Mouse (Mus musculus): ENCODE results near the gene Fahd2a. TPM values are rescaled to one million over a fixed set of nuclear protein-coding genes. Genes with fewer than 3 reads are reported as not detected.

The Fahd2a gene
- polyA plus RNA-seq (2015; fragmentation: Nextera tagmentation; extraction: Ambion mirVana), result 24.7 and 32.5 TPM in 2 replicates

- H3K4me3 ChIP-seq, result peak within 1 kb of the TSS; percentile 67
- H3K36me3 ChIP-seq, result peaks cover 9% of the 10 kb centered on the region
- peak within 1 kb of the TSS; percentile 76 for H3K9ac ChIP-seq
- peak; percentile 95 for ATAC-seq (ENCODE audit: low read depth)
- 0 out of 2 replicates have a peak within 1 kb of the TSS, but pooled peaks have one; percentile 25 for H3K27ac ChIP-seq (replicated peaks)
- no peaks in the 10 kb centered on the region for H3K9me3 ChIP-seq
- peaks cover 25% of the 10 kb centered on the region for H3K4me1 ChIP-seq (replicated peaks)
- peak within 1 kb of the TSS; percentile 64 for H3K4me2 ChIP-seq
- H3K27me3 ChIP-seq, result 0 out of 2 replicates have a peak, but pooled peaks cover 8% of the 10 kb centered on the region
- 3% methylated on average over 37 of the region's 37 CpGs for WGBS
These were observed at the start of gene Fahd2a for GRCm38 (mm10) chr2:127444055-127444789. Gene Fahd2a (minus strand): TSS chr2:127444565.

- WGBS, result 6% methylated on average over 19 of the region's 19 CpGs
- Histone ChIP-seq H3K27ac (replicated peaks) (no peak overlapping the region), H3K4me3 (peak overlapping the region; percentile 16), H3K27me3 (peaks cover 68% of the 10 kb centered on the region), H3K36me3 (no peaks in the 10 kb centered on the region), H3K4me1 (replicated peaks) (peaks cover 36% of the 10 kb centered on the region), H3K4me2 (peak overlapping the region; percentile 48), H3K9ac (peak overlapping the region; percentile 32; the same call in 1 of the 2 replicates), H3K9me3 (no peaks in the 10 kb centered on the region)
- peak; percentile 73 for ATAC-seq (ENCODE audit: low read depth)
These were observed 40.3 kb upstream of the Fahd2a start for GRCm38 (mm10) chr2:127484476-127485170.

GRCm38 (mm10) chr2:127483001-127483400 is 38.6 kb upstream of the Fahd2a start:
- H3K4me3 ChIP-seq, result peak overlapping the region; percentile 42
- no peak overlapping the region for H3K9ac ChIP-seq
- no peaks in the 10 kb centered on the region for H3K9me3 ChIP-seq
- no peak overlapping the region for H3K27ac ChIP-seq (replicated peaks)
- no peak for ATAC-seq (ENCODE audit: low read depth)
- no peaks in the 10 kb centered on the region for H3K36me3 ChIP-seq
- peaks cover 36% of the 10 kb centered on the region for H3K4me1 ChIP-seq (replicated peaks)
- under 1% methylated on average over 19 of the region's 21 CpGs for WGBS
- peak overlapping the region; percentile 62 for H3K4me2 ChIP-seq
- H3K27me3 ChIP-seq, result peaks cover 81% of the 10 kb centered on the region

GRCm38 (mm10) chr2:127482533-127482911 is 38.2 kb upstream of the Fahd2a start:
- H3K27ac ChIP-seq (replicated peaks), result no peak overlapping the region
- peak overlapping the region; percentile 49 for H3K9ac ChIP-seq
- WGBS, result under 1% methylated on average over 21 of the region's 21 CpGs
- peak overlapping the region; percentile 62 for H3K4me2 ChIP-seq
- H3K9me3 ChIP-seq, result no peaks in the 10 kb centered on the region
- H3K36me3 ChIP-seq, result no peaks in the 10 kb centered on the region
- H3K4me3 ChIP-seq, result peak overlapping the region; percentile 42
- H3K4me1 ChIP-seq (replicated peaks), result peaks cover 36% of the 10 kb centered on the region
- ATAC-seq (ENCODE audit: low read depth), result peak; percentile 60
- H3K27me3 ChIP-seq, result peaks cover 81% of the 10 kb centered on the region

- no peak for ATAC-seq (ENCODE audit: low read depth)
- Histone ChIP-seq H3K4me3 (peak overlapping the region; percentile 42), H3K4me2 (peak overlapping the region; percentile 62), H3K9me3 (no peaks in the 10 kb centered on the region), H3K9ac (peak overlapping the region; percentile 49), H3K27ac (replicated peaks) (no peak overlapping the region), H3K27me3 (peaks cover 81% of the 10 kb centered on the region), H3K36me3 (no peaks in the 10 kb centered on the region), H3K4me1 (replicated peaks) (peaks cover 36% of the 10 kb centered on the region)
- under 1% methylated on average over 51 of the region's 59 CpGs for WGBS
These were observed 37.6 kb upstream of the Fahd2a start for GRCm38 (mm10) chr2:127481841-127482532.

GRCm38 (mm10) chr2:127479763-127480162 is 35.4 kb upstream of the Fahd2a start:
- Histone ChIP-seq H3K9me3 (no peaks in the 10 kb centered on the region), H3K4me3 (no peak overlapping the region), H3K27me3 (peaks cover 65% of the 10 kb centered on the region), H3K4me2 (no peak overlapping the region), H3K27ac (replicated peaks) (no peak overlapping the region), H3K36me3 (no peaks in the 10 kb centered on the region), H3K9ac (no peak overlapping the region), H3K4me1 (replicated peaks) (peaks cover 33% of the 10 kb centered on the region)
- 63% methylated on average over 10 of the region's 10 CpGs for WGBS
- ATAC-seq (ENCODE audit: low read depth), result no peak

GRCm38 (mm10) chr2:127479210-127479609 is 34.8 kb upstream of the Fahd2a start:
- no peak overlapping the region for H3K4me2 ChIP-seq
- H3K27me3 ChIP-seq, result peaks cover 59% of the 10 kb centered on the region
- H3K27ac ChIP-seq (replicated peaks), result no peak overlapping the region
- peaks cover 28% of the 10 kb centered on the region for H3K4me1 ChIP-seq (replicated peaks)
- no peaks in the 10 kb centered on the region for H3K36me3 ChIP-seq
- no peak overlapping the region for H3K4me3 ChIP-seq
- no peak overlapping the region for H3K9ac ChIP-seq
- ATAC-seq (ENCODE audit: low read depth), result no peak
- no peaks in the 10 kb centered on the region for H3K9me3 ChIP-seq
- WGBS, result 77% methylated on average over 4 of the region's 4 CpGs

GRCm38 (mm10) chr2:127472279-127472678 is 27.9 kb upstream of the Fahd2a start:
- H3K4me1 ChIP-seq (replicated peaks), result no peaks in the 10 kb centered on the region
- H3K4me3 ChIP-seq, result no peak overlapping the region
- 72% methylated on average over 3 of the region's 3 CpGs for WGBS
- no peaks in the 10 kb centered on the region for H3K27me3 ChIP-seq
- H3K36me3 ChIP-seq, result no peaks in the 10 kb centered on the region
- H3K27ac ChIP-seq (replicated peaks), result no peak overlapping the region
- no peak overlapping the region for H3K9ac ChIP-seq
- ATAC-seq (ENCODE audit: low read depth), result no peak
- H3K4me2 ChIP-seq, result no peak overlapping the region
- H3K9me3 ChIP-seq, result no peaks in the 10 kb centered on the region

GRCm38 (mm10) chr2:127471281-127471680 is 26.9 kb upstream of the Fahd2a start:
- Histone ChIP-seq H3K4me1 (replicated peaks) (no peaks in the 10 kb centered on the region), H3K27ac (replicated peaks) (no peak overlapping the region), H3K9me3 (no peaks in the 10 kb centered on the region), H3K36me3 (no peaks in the 10 kb centered on the region), H3K27me3 (no peaks in the 10 kb centered on the region), H3K4me3 (no peak overlapping the region), H3K9ac (no peak overlapping the region), H3K4me2 (no peak overlapping the region)
- 87% methylated on average over 8 of the region's 8 CpGs for WGBS
- ATAC-seq (ENCODE audit: low read depth), result no peak

GRCm38 (mm10) chr2:127470661-127471060 is 26.3 kb upstream of the Fahd2a start:
- no peaks in the 10 kb centered on the region for H3K27me3 ChIP-seq
- H3K9ac ChIP-seq, result no peak overlapping the region
- WGBS, result 88% methylated on average over 10 of the region's 10 CpGs
- ATAC-seq (ENCODE audit: low read depth), result no peak
- H3K4me3 ChIP-seq, result no peak overlapping the region
- no peaks in the 10 kb centered on the region for H3K36me3 ChIP-seq
- no peaks in the 10 kb centered on the region for H3K4me1 ChIP-seq (replicated peaks)
- H3K9me3 ChIP-seq, result no peaks in the 10 kb centered on the region
- H3K27ac ChIP-seq (replicated peaks), result no peak overlapping the region
- H3K4me2 ChIP-seq, result no peak overlapping the region

- Histone ChIP-seq H3K36me3 (no peaks in the 10 kb centered on the region), H3K4me2 (no peak overlapping the region), H3K27ac (replicated peaks) (no peak overlapping the region), H3K9ac (no peak overlapping the region), H3K4me1 (replicated peaks) (no peaks in the 10 kb centered on the region), H3K27me3 (no peaks in the 10 kb centered on the region), H3K4me3 (no peak overlapping the region), H3K9me3 (no peaks in the 10 kb centered on the region)
- no peak for ATAC-seq (ENCODE audit: low read depth)
- WGBS, result 83% methylated on average over 5 of the region's 5 CpGs
These were observed 25.8 kb upstream of the Fahd2a start for GRCm38 (mm10) chr2:127470183-127470582.

GRCm38 (mm10) chr2:127462314-127462713 is 17.9 kb upstream of the Fahd2a start:
- ATAC-seq (ENCODE audit: low read depth), result peak; percentile 91; the same call in 1 of the 2 replicates
- 14% methylated on average over 8 of the region's 8 CpGs for WGBS

More at GRCm38 (mm10) chr2:127462314-127462713, 17.9 kb upstream of the Fahd2a start:
- no peak overlapping the region for H3K9ac ChIP-seq
- no peak overlapping the region for H3K4me2 ChIP-seq
- no peaks in the 10 kb centered on the region for H3K4me1 ChIP-seq (replicated peaks)
- no peak overlapping the region for H3K27ac ChIP-seq (replicated peaks)
- H3K4me3 ChIP-seq, result no peak overlapping the region
- no peaks in the 10 kb centered on the region for H3K27me3 ChIP-seq
- H3K36me3 ChIP-seq, result no peaks in the 10 kb centered on the region
- H3K9me3 ChIP-seq, result no peaks in the 10 kb centered on the region
